Mouse (Mus musculus) forebrain, postnatal 0 days (tissue): ENCODE measurements around the gene Smim12. TPM values are rescaled to one million over a fixed set of nuclear protein-coding genes. Genes with fewer than 3 reads are reported as not detected.

ENCODE experiments used
- ATAC-seq: fragments of 200-750 bp; cut with Nextera tagmentation; 2 replicates; pipeline ENCODE4 v1.8.0; 2017; ENCODE audit warnings: mild to moderate bottlenecking, moderate library complexity
- DNase-seq: peaks from one replicate; pipeline ENCODE4 v3.0.0-alpha.2; 2015
- H3K27ac ChIP-seq: fragments of 300-500 bp; sonication (generic); 2 replicates; pipeline ENCODE4 v1.5.1; 2014; ENCODE audit warnings: low read depth, mild to moderate bottlenecking, antibody characterized with exemption, low read length, moderate library complexity, mixed read lengths
- H3K27me3 ChIP-seq: fragments of 300-500 bp; sonication (generic); 2 replicates; pipeline ENCODE4 v1.6.1; 2014; ENCODE audit warnings: mild to moderate bottlenecking, low read length, mixed read lengths; ENCODE audit not compliant: insufficient read depth
- H3K36me3 ChIP-seq: fragments of 300-500 bp; sonication (generic); 2 replicates; pipeline ENCODE4 v1.6.1; 2014; ENCODE audit warnings: mild to moderate bottlenecking, moderate library complexity; ENCODE audit not compliant: insufficient read depth
- H3K4me1 ChIP-seq: fragments of 300-500 bp; sonication (generic); 2 replicates; pipeline ENCODE4 v1.6.1; 2014; ENCODE audit warnings: antibody characterized with exemption; ENCODE audit not compliant: insufficient read depth
- H3K4me2 ChIP-seq: fragments of 300-500 bp; sonication (generic); 2 replicates; pipeline ENCODE4 v1.6.1; 2014; ENCODE audit warnings: low read depth, mild to moderate bottlenecking, moderate library complexity
- H3K4me3 ChIP-seq: fragments of 300-500 bp; sonication (generic); 2 replicates; pipeline ENCODE4 v1.5.1; 2014; ENCODE audit warnings: low read depth, low read length, mixed read lengths
- H3K9ac ChIP-seq: fragments of 300-500 bp; sonication (generic); 2 replicates; pipeline ENCODE4 v1.6.1; 2014; ENCODE audit warnings: mild to moderate bottlenecking
- H3K9me3 ChIP-seq: fragments of 300-500 bp; sonication (generic); 2 replicates; pipeline ENCODE4 v1.6.1; 2016; ENCODE audit warnings: low read length
- CTCF ChIP-seq: sonication (generic); IDR thresholded peaks from 2 replicates; pipeline ENCODE4 v1.5.1; 2016; ENCODE audit warnings: antibody characterized with exemption, control low read depth, low read depth
- WGBS: fragments of 180-500 bp; shearing (Covaris S2); extraction: QIAGEN DNeasy Blood & Tissue Kit; methylation state at CpG from one replicate; pipeline ENCODE4 v1.1.7; 2014; 5-methylcytosine and 5-hydroxymethylcytosine counted together
- polyA plus RNA-seq: library from polyadenylated mRNA; unstranded; fragments of >200 nt; fragmentation: Nextera tagmentation; extraction: Ambion mirVana; gene quantifications from 2 replicates; pipeline ENCODE4 v1.2.1, GENCODE M21; 2015
- total RNA-seq: library from RNA; depleted of rRNA; stranded (reverse); fragments of >200 nt; gene quantifications from 2 replicates; pipeline ENCODE4 v1.2.3, GENCODE M21; 2014; rRNA removed

Smim12 gene
- total RNA-seq (30.2 and 43.8 TPM in 2 replicates), polyA plus RNA-seq (61.4 and 64.8 TPM in 2 replicates)

- TF ChIP-seq CTCF: peak; percentile 98
- WGBS: under 1% methylated on average over 29 of the region's 29 CpGs
- Histone ChIP-seq H3K27me3 (no peaks in the 10 kb centered on the region), H3K4me1 (peaks cover 6% of the 10 kb centered on the region; the same call in 1 of the 2 replicates), H3K27ac (no peak within 1 kb of the TSS), H3K4me3 (peak within 1 kb of the TSS; percentile 84), H3K36me3 (peaks cover 15% of the 10 kb centered on the region), H3K4me2 (peak within 1 kb of the TSS; percentile 74), H3K9ac (peak within 1 kb of the TSS; percentile 89), H3K9me3 (no peaks in the 10 kb centered on the region)
- ATAC-seq (peak; percentile 94), DNase-seq (peak; percentile 99)
These were observed at the start of gene Smim12 for GRCm38 (mm10) chr4:127243552-127243951. Smim12 (plus strand) TSS chr4:127243784.

DNA sequence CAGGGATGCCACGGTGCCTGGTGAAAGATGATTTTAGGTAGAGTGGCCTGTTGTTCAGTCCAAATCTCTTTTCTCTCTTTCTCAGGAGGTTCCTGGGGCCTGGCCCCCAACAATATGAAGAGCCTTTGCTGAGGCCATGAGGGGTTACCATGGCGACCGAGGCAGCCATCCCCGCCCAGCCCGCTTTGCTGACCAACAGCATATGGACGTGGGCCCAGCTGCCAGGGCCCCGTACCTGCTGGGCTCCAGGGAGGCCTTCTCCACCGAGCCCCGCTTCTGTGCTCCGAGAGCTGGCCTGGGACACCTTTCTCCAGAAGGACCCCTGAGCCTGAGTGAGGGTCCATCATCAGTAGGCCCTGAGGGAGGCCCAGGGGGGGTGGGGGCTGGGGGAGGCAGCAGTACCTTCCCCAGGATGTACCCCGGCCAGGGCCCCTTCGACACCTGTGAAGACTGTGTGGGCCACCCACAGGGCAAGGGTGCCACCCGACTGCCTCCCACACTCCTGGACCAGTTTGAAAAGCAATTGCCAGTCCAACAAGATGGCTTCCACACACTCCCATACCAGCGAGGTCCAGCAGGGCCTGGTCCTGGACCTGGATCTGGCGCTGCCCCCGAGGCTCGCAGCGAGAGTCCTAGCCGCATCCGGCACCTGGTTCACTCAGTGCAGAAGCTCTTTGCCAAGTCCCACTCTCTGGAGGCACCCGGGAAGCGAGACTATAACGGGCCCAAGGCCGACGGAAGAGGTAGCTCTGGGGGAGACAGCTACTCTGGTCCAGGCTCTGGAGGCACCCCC lies 48.9 kb upstream of the Smim12 start:
- no peak overlapping the region for H3K27ac ChIP-seq
- no peak for TF ChIP-seq CTCF

GRCm38 (mm10) chr4:127198609-127199008 lies 45.0 kb upstream of the Smim12 start:
- no peak for ATAC-seq
- Histone ChIP-seq H3K4me1 (no peaks in the 10 kb centered on the region), H3K9me3 (no peaks in the 10 kb centered on the region), H3K36me3 (peaks cover 11% of the 10 kb centered on the region), H3K9ac (no peak overlapping the region), H3K4me2 (no peak overlapping the region), H3K27me3 (no peaks in the 10 kb centered on the region), H3K4me3 (no peak overlapping the region), H3K27ac (no peak overlapping the region)
- no peak for TF ChIP-seq CTCF
- no peak for DNase-seq
- WGBS: 24% methylated on average over 6 of the region's 6 CpGs

More for the DNA sequence above, 48.9 kb upstream of the Smim12 start:
- Histone ChIP-seq H3K9ac (no peak overlapping the region), H3K9me3 (no peaks in the 10 kb centered on the region), H3K4me1 (no peaks in the 10 kb centered on the region), H3K4me2 (no peak overlapping the region), H3K4me3 (no peak overlapping the region), H3K27me3 (no peaks in the 10 kb centered on the region), H3K36me3 (peaks cover 11% of the 10 kb centered on the region)
- DNase-seq (no peak), ATAC-seq (no peak)
- 80% methylated on average over 25 of the region's 25 CpGs for WGBS

- Histone ChIP-seq H3K9ac (no peak overlapping the region), H3K9me3 (no peaks in the 10 kb centered on the region), H3K4me2 (no peak overlapping the region), H3K4me3 (no peak overlapping the region), H3K27me3 (no peaks in the 10 kb centered on the region), H3K4me1 (no peaks in the 10 kb centered on the region), H3K27ac (no peak overlapping the region), H3K36me3 (peaks cover 11% of the 10 kb centered on the region)
- ATAC-seq (no peak), DNase-seq (no peak)
- TF ChIP-seq CTCF: peak; percentile 49
- WGBS: 66% methylated on average over 12 of the region's 12 CpGs
These were observed 44.2 kb upstream of the Smim12 start for GRCm38 (mm10) chr4:127199406-127199805.

DNA sequence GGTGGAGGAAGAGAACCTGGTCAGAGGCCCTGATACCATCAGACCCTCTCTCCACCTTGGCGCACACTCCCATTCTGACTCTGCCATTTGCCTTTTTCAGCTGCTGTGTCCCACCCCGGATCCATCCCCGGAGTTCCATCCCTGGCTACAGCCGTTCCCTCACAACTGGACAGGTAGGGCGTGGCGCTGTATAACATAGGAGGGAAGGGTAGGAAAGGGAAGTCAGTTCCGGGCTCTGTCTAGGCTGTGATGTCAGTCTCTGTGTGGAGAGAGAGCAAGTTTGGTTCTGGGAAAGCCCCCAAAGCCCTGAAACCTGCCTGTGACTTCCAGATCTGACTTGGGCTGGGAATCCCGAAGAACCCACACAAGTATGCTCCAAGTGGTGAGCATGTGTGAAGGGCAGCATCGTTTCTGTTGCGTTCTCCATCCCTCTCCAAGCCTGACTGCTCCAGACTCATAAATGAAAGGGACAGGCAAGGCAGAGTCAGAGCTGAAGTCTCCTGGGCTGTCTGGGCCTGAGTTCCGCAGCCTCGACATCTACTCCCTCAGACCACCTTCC lies 43.3 kb upstream of the Smim12 start:
- Histone ChIP-seq H3K4me2 (no peak overlapping the region), H3K27ac (no peak overlapping the region), H3K9ac (no peak overlapping the region), H3K9me3 (no peaks in the 10 kb centered on the region), H3K4me3 (no peak overlapping the region), H3K36me3 (peaks cover 8% of the 10 kb centered on the region), H3K4me1 (no peaks in the 10 kb centered on the region), H3K27me3 (no peaks in the 10 kb centered on the region)
- 94% methylated on average over 12 of the region's 12 CpGs for WGBS
- no peak for DNase-seq
- no peak for ATAC-seq
- no peak for TF ChIP-seq CTCF

DNA sequence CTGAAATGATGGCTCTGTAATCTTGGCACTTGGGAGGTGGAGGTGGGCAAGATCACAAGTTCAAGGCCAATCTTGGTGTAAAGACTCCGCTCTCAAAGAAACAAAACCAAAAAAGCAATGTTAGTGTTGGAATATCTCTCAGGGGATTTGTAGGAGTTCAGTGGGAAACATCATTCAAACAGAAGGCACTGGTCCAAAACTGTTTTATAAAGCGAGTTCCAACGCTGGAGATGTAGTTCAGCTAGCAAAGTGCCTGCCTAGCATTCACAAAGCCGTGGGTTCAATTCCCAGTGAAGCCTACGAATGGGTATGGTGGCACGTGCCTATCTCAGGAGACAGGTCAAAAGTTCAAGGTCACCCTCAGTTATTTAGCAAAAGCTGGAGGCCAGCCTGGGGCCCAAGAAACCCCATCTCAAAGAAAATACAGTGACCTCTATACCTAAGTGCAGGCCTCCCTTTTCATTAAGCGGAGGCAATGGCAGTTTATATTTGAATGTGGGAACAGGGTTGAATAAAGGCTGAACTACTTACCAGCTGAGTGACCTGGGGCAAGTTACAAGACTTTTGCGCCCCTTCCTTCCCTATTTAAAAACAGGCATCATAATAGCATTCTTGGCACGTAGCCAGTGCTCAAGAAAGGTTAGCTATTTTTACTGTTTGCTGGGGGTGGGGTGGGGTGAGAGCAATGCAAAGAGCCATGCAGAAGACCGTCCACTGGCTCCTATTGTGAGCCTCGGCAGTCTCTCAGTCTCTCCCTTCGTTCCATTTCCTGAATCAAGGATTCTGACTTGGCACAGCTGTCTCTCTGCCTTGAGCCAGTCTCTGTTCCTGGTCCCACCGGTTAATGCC lies 42.6 kb upstream of the Smim12 start:
- TF ChIP-seq CTCF: no peak
- ATAC-seq (no peak), DNase-seq (no peak)
- Histone ChIP-seq H3K4me2 (no peak overlapping the region), H3K9me3 (no peaks in the 10 kb centered on the region), H3K9ac (no peak overlapping the region), H3K27ac (no peak overlapping the region), H3K36me3 (0 out of 2 replicates have a peak, but pooled peaks cover 3% of the 10 kb centered on the region), H3K4me3 (no peak overlapping the region), H3K4me1 (no peaks in the 10 kb centered on the region), H3K27me3 (no peaks in the 10 kb centered on the region)
- WGBS: 65% methylated on average over 13 of the region's 13 CpGs
